Mouse (Mus musculus): ENCODE data around the gene Camta1. TPM values are rescaled to one million over a fixed set of nuclear protein-coding genes. Genes with fewer than 3 reads are reported as not detected.

Gene Camta1
- polyA plus RNA-seq, 1 experiment: 124 TPM

DNA sequence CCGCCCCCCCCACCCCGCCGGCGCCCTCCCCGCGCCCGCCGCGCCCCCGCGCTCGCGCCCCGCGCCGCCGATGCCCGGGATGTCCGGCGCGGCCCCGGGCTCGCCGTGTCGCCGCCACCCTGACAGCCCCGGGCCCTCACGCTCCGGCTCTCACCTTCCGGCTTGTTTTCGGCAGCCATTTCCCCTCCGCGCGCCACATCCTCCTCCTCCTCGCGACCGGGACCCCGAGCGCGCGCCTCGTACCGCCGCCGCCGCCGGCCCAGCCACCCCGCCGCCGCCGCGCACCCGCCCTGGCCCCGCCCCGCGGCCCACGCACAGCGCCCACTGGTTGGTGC, 238 bp downstream of the Camta1 start:
- DNase-seq (ENCODE audit: extremely low spot score in 1 of 2, low spot score in 1 of 2): no peak

DNA sequence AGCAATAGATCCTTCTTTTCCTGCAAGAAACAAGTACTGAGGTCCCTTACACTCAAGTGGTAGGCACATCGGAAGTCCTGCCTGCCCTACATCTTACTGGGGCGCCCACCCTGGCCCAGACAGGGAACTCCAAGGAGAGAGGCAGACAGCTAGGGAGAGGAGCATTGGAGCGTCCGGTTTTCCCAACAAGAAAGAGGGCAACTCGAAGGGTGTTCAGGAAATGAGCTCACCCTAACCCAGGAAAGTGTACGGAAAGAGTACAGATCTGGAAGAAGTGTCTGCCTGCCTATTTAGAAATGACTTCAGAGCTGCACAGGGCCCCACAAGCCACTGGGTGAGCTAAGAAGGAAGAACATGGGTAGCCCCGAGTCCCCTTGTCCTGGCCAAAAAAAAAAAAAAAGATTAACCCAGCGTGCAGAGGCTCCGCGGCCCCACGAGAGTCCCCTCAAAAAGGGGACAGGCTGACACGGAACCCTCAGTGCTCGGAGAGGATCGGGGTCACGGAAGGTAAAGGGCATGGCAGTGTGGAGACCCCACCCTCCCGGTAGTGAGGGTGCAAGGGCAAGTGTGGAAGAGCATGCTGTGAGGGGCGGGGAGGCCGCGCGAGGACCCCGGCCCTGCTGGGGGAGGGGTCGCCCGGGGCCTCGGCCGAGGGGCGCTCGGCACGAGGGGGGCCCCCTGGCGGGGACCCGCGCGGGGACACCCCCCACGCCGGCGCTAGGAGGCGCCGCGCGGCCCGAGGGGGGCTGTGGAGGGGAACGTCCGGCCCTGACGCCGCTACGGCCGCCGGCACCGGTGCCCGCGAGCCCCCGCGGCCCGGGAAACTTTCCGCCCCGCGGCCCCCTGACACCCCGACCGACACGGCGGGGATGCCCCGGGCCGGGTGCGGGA, 990 bp downstream of the Camta1 start:
- DNase-seq (ENCODE audit: extremely low spot score in 1 of 2, low spot score in 1 of 2): no peak

DNA sequence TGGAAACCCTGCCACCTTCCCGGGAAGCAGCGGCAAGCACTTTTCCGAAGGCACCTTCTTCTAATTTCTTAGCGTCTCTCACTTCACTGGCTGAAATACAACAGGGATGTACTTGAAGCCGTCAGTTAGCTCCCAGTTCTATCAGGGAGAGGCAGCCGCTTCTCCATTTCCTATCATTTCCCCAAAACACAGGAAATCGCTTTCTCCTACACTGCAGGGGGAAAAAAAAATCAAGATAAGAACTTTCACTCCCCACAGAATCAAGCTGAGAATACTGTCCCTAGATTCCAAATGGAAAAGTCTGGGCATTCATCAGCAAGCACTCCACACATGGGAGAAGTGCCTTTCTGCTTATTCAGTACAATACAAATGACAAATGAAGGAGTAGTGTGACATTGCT, 2.4 kb downstream of the Camta1 start:
- DNase-seq (ENCODE audit: extremely low spot score in 1 of 2, low spot score in 1 of 2): no peak

DNA sequence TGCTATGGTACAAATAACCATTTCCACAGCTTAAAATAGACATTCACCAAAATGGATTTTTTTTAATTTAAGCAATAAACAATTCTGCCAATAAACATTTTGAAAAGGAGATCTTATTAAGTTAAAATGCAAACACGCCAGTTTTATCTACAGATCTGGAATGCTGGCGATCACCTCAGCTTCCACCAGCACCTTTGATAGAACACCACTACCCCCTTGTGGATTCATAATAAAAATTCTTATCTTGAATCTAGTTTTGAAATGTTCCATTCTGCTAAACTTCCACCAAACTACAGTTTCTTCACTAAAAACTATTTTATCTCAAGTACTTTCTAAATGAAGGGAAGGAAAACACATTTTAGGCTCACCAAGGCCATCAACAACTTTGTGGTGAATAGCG, 7.7 kb downstream of the Camta1 start:
- DNase-seq (ENCODE audit: extremely low spot score in 1 of 2, low spot score in 1 of 2): peak in 1 of 2 experiments; percentile 72

DNA sequence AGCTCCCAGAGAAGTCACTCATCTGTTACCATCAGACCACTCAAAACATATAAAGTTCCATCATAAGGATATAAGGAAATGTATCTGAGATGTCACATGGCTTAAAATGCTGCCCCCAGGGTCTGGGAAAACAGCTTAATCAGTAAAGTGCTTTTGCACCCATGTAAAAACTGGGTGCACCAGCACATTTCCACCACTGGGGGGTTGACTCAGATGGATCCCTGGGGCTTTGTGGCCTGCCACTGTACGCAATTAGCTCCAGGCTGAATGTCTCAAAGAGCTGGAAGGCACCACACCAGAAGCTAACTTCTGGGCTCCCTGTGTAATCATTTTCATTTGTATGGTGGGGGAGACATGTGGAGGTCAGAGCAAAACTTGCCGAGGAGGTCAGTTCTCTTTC, 10.5 kb downstream of the Camta1 start:
- DNase-seq (ENCODE audit: extremely low spot score in 1 of 2, low spot score in 1 of 2): peak in 1 of 2 experiments; percentile 39

DNA sequence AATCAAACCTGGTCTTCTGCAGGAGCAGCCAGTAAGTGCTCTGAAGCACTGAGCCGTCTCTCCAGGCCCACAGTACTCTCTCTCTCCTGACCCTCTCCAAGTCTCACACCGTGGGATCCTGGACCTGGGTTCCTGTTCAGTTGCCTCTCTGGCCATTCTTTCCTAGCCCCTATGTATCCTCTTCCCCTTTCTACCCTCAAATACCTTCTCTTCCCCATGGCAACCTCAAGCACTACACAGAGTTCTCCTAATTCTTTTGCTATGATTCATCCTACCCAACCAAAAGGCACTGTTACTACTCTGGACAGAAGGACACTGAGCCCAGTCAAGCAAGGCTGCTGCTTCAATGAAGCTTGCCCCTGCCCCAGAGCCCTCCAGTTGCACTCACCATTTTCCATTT, 19.1 kb downstream of the Camta1 start:
- DNase-seq (ENCODE audit: extremely low spot score in 1 of 2, low spot score in 1 of 2): no peak

DNA sequence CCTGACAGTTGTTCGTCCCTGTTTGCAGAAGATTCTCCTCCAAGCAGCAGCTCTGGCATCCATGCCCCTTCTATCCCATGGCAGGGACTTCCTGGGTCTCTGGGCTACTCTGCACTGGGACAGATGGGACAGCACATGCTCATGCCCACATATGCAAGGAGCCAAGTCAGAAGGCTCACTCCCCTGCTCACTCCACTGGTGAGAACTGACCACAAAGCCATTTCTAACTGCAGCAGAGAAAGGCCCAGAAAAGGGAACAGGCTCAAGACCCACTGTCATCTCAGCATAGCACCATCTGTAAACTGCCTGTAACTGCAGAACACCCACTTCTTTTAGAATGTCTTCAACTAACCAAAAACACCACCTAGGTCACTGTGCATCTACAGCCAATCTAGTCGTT, 23.2 kb downstream of the Camta1 start:
- DNase-seq (ENCODE audit: extremely low spot score in 1 of 2, low spot score in 1 of 2): no peak

DNA sequence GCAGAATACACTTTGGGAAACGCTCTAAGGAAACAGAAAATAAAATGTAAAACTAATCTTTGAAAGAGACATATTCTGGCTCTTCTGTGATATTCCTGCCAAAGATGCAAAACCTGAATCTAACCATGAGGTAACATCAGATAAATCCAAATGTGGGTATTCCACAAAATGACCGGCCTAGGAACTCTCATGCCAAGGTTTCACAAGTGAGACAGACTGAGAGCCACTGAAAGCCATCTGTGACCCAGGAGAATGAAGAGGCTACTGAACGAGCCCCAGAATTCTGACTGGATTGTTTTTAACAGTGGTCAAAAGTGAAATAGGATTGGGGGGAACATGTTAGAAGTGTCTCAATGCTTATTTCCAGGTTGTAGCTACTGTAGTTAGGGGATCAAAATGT, 25.8 kb downstream of the Camta1 start:
- no peak for DNase-seq (ENCODE audit: extremely low spot score in 1 of 2, low spot score in 1 of 2)

DNA sequence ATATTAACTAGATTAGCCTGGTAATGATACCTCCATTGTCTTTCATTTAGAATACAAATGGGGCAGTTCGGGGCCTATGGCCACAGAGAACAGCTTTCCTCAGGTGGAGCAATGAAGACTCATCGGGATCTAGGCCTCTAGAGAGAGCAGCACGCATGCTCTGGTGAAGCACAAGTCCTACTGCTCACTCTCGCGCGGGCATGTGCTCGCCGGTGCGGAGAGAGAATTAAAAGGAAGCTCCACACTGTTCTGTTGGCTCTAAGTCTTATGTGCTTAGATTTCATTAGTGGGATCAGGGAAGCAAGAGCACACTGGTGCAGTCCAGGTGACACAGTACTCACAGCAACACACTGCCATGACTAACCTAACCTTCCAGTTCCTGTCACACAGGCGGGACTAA, 27.1 kb downstream of the Camta1 start:
- no peak for DNase-seq (ENCODE audit: extremely low spot score in 1 of 2, low spot score in 1 of 2)

DNA sequence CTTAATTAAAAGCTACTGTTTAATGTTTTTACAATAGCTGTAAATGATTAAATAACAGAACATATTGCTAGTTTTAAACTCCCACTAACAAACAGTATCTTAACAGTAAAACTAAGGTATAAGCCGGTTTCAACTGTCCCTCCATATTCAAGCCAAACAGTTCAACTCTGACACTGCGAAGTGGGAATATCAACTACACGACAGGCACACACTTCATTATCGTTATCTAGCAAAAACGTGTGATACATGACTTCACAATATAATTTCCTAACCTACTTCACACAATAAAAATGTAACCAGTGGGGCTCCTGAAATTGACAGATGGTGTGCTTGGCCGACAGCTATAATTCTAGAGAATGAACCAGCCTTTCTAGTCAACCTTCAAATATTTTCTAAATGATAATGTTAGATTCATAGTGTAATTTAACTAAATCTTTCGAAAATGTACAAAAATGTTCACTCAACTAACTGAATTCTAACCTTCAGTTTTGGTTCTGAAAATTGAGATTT, 27.7 kb downstream of the Camta1 start:
- DNase-seq (ENCODE audit: extremely low spot score in 1 of 2, low spot score in 1 of 2): no peak

DNA sequence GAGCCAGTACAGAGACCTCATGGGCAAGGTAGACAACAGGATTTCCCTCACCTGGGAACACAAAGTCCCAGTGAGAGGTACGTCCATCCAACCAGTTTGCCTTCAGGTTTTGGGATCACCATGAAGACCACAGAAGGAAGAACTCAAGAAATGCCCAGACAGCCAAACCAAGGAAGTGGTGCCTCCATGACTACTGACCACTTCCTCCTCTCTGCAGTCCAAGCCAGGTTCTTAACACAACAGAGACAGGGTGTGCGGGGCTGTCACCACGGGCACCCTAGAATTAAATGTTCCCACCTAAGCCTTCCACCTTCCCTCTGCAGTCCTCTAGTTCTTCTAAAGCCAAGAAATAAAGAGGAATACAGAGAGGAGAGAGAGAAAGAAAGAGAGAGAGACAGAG, 33.8 kb downstream of the Camta1 start:
- no peak for DNase-seq (ENCODE audit: extremely low spot score in 1 of 2, low spot score in 1 of 2)

DNA sequence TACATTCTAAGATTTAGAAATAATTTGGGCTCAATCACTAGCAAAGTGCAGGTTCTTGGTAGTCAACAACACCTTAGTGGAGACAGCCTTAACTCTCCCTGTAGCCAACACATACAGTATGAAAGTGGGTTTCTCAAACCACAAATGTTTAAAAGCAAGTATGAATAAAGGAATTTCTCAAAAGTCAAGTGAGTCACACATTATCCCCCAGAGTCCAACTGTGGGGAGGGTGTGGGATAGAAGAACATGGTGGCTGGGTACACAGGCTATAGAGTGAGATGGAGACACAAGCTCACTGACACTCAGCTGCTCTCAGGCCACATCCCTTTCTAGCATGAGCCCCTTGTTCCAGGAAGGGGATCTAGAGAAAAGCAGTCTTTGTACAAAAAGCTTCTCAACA, 34.3 kb downstream of the Camta1 start:
- DNase-seq (ENCODE audit: extremely low spot score in 1 of 2, low spot score in 1 of 2): no peak

DNA sequence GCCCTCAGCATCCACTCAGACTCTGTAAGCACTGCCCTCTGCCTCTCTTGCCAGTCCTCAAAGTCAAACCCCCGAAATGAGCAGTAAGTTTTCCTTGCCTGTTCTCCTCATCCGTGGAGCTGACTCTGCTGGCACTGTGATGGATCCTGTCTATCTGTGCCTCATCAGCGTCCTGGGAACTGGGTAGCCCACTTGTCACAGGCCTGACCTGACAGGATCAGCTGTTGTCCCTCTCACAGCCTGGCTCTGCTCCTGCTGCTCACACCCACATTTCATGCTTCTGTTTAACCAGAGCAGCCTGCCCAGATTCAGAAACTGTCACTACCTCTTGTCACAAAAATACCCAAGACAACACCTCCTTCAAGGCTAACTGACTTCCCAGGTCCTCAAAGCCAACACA, 37.7 kb downstream of the Camta1 start:
- no peak for DNase-seq (ENCODE audit: extremely low spot score in 1 of 2, low spot score in 1 of 2)

DNA sequence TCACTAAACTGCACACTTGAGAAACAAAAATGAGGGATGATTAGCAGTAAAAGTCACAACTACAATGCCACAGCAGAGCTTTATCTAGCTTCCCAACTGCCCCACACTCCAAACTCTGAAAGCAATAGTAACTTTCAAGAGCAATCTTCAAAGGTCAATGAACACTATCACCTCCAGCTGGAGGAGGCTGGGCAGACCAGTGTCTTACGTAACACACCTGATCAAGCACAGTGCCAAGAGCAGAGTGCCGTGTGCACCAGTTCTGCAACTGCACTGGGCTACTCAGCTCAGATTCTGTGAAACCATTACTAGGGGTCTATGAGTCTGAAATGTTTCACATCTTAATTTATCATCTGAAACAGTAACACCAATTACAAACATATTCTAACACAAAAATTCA, 38.7 kb downstream of the Camta1 start:
- no peak for DNase-seq (ENCODE audit: extremely low spot score in 1 of 2, low spot score in 1 of 2)

DNA sequence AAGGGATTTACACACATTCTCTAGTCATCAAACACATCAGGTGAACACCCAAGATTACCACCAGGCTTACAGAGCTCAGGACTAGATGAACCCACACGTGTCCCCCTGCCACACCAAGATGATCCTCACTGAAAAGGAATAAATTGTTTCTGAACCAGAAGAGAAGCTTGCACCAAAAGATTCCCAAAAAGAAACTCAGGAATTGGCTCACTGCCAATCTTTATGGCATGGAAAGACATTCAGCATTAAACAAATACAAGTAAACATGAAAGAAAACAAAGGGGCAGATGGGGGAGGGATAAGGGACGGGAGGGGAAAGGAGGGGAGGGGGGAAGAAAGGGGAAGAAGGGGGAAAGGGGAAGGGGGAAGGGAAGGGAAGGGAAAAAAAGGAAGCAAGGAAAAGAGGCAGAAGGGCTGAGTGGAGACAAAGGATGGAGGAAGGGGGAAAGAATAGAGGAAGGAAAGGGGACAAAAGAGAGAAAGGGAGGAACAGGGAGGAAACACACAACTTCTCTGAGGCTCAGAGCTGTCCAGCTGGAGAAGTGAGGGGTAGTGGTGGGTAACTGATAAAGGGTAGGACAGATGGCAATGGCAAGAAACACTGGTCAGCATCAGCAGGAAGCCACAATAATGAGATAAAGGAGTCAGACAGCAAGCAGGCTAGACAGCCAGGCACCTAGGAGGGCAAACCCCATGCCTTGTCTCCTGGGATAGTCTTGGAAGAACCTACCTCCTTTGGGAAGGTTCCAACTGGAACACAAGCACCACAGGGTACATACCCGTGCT, 43.5 kb downstream of the Camta1 start:
- DNase-seq (ENCODE audit: extremely low spot score in 1 of 2, low spot score in 1 of 2): no peak

DNA sequence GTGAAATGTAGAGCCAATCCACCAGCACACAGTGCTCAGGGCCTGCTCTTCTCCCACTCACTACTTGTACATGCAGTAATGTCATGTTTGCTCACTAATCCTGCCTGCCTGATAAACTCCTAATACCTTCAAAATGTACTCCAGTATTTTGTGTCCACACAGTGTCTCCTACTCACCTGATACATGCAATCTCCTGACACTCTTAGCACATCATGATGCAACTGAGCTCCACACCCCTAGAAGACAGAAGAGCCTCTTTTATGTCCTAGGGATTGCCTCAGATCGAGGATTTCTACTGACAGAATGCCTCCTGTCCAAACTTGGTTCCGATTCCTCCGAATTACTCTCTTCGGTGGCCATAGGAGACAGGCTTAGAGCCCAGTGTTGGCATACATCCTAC, 48.0 kb downstream of the Camta1 start:
- DNase-seq (ENCODE audit: extremely low spot score in 1 of 2, low spot score in 1 of 2): no peak

DNA sequence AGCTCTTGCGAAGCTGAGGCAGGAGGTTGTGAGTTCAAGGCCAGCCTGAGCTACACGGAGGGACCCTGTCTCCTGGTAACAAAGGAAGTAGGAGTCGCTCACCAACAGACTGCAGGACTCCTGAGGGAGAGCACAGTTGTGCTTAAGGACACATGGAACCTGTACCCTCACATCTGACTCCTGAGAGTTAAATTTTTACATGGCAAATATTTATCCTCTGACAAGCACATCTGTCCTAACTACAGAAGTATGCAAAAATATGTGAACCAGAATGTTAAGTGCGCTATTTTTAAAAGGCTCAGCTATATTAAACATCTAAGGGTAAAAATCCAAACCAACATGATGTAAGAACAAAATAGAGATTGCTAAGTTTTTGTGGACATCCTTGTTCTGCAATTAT, 56.0 kb downstream of the Camta1 start:
- DNase-seq (ENCODE audit: extremely low spot score in 1 of 2, low spot score in 1 of 2): no peak

DNA sequence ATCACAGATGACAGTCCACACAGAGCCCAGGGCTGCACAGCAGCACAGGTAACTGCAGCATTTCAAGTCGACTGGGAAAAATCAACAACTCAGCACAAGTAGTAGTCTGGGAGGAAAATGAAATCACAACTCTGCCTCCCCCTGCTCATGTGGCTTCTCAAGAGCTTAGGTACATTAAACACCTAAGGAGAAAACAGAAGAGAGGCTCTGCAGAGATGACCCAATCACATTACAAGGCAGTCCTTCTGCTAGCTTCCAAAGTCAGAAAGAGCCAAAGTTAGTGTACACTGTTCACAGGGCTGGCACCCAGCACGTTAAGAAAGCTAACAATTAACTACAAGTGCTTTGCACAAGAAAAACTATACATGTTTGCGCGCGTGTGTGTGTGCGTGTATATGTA, 56.6 kb downstream of the Camta1 start:
- no peak for DNase-seq (ENCODE audit: extremely low spot score in 1 of 2, low spot score in 1 of 2)

DNA sequence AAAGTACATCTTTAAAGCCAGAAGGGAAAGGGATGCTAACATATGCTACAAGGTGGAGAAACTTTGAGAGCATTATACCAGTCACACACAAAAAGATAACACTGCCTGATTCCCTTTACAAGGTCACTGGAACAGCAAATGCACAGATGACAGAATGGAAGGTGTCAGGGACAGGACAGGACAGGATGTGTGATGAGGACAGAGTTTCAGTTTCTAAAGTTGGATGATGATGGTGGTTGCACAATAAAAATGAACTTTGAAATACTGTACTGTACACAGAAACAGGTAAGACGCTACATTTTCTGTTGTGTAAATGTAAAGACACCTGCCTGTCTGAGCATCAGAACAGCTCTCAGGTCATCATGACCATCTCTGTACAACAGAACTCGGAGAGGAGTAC, 57.5 kb downstream of the Camta1 start:
- DNase-seq (ENCODE audit: extremely low spot score in 1 of 2, low spot score in 1 of 2): no peak

DNA sequence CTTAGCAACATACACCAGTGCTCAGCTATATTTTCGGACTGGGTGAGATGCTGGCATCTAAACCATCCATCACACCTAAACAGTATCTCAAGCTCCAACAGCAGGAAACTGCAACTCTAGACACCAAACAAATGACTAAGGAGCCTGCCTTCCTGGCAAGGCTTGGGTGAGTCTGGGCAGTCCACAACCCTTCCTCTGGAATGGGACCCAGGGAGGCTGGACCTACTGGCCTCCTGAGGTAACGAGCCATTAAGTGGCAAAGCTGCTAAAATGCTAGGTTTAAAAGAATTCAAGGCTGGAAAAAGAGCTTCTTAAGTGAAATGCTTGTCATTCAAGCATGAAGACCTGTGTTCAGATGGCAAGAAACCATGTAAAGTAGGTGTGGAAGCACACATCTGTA, 63.0 kb downstream of the Camta1 start:
- no peak for DNase-seq (ENCODE audit: extremely low spot score in 1 of 2, low spot score in 1 of 2)

DNA sequence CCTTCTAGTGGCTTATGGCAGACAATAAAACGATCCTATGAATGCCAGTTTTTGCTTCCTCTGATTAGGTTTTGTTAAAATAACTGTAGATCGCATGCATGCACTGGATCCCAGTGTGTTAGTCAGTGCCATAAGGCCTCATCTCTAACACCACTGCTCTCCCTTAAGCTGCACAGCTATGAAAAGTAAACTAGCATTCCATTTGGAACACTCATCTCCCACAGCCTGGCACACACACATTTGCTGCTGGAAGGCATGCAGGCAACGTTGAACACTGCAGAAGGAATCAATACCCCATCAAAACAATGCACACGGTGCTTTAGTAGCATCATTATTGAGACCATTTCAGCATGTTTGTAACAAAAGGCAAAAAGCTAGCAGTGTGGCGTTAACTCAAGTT, 68.0 kb downstream of the Camta1 start:
- DNase-seq (ENCODE audit: extremely low spot score in 1 of 2, low spot score in 1 of 2): no peak
